Mouse (Mus musculus): ENCODE data around the gene Gm21830.
"Not testable (repeated sequence)": the region's sequence is repeated elsewhere in the genome, so short reads cannot be mapped to it uniquely, and the experiment has no call there.

Gene Gm21830

DNA sequence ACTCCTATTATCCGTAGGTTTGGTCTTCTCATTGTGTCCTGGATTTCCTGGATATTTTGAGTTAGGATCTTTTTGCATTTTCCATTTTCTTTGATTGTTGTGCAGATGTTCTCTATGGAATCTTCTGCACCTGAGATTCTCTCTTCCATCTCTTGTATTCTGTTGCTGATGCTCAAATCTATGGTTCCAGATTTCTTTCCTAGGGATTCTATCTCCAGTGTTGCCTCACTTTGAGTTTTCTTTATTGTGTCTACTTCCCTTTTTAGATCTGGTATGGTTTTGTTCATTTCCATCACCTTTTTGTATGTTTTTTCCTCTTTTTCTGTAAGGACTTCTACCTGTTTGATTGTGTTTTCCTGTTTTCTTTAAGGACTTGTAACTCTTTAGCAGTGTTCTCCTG, at the start of gene Gm21830:
Gene Gm21830, plus strand, starts transcription at position 301 of the 400 bp plus-strand sequence.
- DNase-seq (ENCODE audit: low spot score in 2 of 2), result not testable (repeated sequence)

DNA sequence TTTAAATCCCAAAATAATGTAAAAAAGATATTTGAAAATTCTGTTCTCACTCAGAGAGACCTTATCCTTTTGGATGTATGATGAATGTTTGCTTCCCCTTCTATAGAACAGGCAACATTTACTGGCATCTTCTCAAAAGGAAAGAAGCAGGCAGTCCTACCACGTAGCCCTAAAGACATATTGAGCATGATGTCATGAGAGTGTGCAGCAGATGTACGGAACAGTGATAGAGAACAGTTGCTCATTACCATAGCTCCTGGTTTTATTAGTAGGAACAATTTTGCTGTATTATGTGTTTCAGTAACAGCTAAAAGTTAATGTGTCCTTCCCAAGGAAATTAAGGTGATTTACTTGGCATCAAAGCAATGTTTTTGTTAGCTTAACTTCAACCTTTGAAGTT, 49.0 kb upstream of the Gm21830 start:
- DNase-seq (ENCODE audit: low spot score in 2 of 2), result no peak

DNA sequence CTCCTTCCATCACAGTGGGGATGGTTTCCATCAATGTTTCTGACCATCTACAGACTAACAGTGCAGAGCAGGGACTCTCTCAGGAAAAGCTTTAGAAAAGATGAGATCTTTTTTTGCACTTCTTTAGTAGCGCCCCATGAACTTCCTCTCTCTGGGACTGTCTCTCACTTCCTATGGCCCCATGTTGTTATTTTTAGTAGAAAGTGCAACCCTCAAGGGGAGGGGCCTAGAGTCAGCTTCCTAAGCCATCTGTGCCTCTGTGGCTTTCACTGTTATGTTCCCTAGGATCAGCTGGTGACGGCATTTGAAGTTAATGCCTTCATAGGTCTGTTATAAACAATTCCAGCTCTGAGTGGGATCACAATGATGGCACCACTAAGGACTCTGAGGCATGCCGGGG, 35.0 kb upstream of the Gm21830 start:
- DNase-seq (ENCODE audit: low spot score in 2 of 2), result no peak

DNA sequence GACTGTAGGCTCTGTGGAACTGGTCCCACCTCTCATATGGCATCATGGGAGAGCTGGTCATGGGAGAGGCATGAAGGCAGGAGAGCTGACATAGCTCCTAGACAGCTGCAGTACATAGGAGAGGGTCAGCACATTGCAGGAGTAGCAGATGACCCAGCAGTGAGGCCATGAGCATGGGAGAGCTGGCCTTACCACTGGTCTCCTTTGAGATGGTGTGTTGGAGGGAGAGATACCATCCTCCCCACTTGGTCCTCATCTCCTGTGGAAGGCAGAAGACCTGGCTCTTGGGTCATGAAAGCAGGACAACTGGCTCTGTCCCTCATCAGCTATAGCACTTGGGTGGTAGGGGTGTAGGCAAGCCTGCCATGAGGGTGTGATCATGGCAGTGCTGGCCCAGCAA, 7.3 kb downstream of the Gm21830 start:
- DNase-seq (ENCODE audit: low spot score in 2 of 2), result no peak

DNA sequence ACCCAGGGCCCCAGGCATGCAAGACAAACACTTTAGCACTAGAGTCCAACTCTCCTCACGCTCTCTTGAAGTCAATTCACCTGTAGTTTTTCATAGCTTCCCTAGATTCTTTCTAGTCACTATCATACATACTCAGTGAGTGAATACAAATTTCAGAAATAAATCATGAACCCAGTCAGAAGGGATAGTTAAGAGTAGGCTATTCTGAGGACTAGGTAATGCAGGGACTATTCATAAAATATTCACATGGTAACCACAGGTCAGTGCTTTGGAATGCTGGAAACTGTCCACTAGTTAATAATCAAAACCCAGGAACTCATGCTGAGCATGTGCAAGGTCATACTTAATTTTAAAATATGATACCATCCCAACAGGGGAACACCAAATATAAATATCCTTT, 9.3 kb downstream of the Gm21830 start:
- DNase-seq (ENCODE audit: low spot score in 2 of 2), result no peak

DNA sequence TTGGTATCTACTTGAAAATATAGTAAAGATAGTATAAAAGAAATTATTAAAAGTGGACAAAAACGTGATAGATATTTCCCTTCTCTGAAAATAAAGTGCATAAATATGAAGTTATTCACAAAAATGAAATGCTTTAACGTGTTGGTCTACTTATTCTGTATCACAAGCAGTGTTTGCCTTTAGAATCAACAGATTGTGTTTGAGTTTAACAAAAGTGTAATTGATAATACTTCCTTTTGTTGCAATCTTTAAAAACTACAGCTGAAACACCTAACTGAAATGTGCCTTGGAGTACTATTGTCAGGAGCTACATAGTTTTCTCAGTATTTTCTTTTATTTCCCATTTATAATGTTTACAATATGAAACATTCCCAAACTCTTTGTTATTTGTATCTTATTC, 19.6 kb downstream of the Gm21830 start, which contains the start of gene Gm26727:
Gene Gm26727, minus strand, starts transcription at position 101 of the 400 bp plus-strand sequence.
- no peak for DNase-seq (ENCODE audit: low spot score in 2 of 2)

DNA sequence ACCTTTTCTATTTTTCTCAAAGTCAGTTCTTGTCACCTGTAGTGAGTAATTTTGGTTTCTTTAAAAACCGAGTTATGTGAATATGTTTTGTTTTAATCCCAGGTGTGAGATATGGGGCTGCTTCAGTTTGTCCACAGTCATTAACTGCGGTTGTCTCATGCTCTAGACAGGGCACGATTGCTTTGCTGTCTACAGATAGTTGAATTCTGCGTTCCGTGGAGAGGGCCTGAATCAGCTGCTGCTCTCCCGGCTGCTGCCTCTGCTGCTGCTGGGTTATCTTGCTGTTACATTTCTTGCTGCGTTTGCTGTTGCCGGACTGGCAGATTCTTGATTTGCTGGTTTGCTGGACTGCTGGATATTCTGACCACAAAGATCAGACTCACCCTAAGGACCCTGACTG, 24.8 kb downstream of the Gm21830 start:
- no peak for DNase-seq (ENCODE audit: low spot score in 2 of 2)

DNA sequence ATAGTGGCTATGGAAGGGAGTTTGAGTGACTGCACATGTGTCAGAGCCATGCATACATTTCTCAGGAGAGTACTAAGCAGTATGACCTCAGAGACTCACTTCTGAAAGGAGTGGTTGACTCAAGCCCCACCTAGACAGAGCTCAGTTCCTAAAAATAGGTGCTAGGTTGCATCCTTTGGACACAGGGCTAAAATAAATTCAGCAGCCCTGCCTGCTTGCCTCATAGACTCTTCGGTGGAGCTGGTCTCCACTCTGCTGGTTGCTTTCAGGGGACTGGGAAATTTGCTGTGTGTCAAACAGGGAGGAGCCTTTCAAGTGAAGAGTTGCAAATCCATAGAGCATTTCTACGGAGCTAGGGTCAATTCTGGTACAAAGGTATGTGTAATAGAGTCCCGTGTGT, 32.3 kb downstream of the Gm21830 start, which contains the start of gene Xirp2:
Gene Xirp2, plus strand, starts transcription at position 223 of the 400 bp plus-strand sequence.
- DNase-seq (ENCODE audit: low spot score in 2 of 2), result no peak

DNA sequence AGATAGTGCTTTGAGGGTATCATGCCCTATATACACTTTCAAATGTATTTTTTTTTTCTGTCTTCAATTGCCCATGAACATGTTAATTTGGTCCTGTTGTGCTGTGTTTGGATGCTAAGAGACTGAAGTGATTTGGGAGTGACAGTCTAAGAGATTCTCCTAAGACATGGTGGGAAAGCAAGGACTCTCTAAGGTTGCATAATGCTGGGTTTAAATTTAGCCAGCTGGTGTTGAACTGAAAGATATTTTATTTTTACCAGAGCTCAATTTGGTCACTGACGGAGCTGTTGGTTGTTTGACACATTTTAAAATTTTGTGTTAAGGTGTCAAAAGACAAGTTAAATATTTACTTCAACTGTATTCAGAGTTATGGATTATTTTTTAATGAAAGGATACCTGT, 33.2 kb downstream of the Gm21830 start:
- no peak for DNase-seq (ENCODE audit: low spot score in 2 of 2)

DNA sequence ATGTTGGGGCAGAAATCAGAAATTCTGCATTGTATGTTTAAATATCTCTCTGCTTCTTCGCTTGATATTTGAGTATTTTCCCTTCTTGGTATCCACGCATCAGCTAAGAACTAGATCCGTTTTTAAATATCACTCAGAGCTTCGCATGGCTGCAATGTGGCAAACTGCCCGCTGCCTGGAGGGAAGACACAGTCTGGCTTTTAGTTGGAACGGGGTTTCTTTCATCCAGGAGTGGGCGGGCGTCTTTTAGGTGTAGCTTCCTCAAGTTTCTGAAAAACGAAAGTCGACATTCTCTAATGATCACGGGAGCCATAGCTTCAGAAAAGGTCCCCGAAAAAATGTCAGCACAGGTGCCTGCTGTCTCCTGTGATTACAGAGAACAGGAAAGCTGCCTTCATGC, 33.7 kb downstream of the Gm21830 start:
- DNase-seq (ENCODE audit: low spot score in 2 of 2), result peak; percentile 57 to 58

DNA sequence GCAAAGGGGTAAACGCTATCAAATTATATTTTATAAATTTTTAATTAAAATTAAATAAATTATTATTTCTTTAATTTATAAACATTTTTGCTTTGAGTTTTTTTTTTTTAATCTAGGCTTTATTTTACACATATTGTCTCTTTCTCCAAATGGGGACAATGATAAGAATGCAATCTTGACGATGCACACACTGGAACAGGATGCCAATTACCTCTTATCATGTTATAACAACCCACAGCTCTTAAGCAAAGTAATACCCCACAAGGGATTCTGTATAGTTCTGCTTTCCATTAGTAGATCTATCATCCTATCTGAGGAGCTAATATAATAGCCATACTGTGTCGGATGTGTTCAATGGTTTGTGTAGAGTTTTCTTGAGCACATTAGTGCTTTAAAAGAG, 47.3 kb downstream of the Gm21830 start:
- DNase-seq (ENCODE audit: low spot score in 2 of 2), result no peak

DNA sequence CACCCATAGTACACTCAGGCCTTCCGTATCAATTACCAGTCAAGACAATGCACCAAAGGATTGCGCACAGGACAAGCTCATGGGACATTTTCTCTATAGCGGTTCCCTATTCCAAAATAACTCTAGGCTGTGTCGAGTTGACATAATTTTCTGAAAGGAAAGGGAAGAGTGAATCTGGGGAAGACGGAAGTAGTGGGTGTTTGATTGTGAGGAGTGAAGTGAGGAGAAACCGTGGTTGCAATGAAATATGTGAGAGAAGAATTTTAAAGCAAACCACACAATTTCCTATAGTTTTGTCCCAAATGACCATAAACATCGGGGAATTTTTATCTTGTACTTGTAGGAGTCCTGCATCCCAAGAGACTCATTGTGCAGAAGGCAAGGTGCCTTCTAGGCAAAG, 53.5 kb downstream of the Gm21830 start:
- DNase-seq (ENCODE audit: low spot score in 2 of 2), result no peak

DNA sequence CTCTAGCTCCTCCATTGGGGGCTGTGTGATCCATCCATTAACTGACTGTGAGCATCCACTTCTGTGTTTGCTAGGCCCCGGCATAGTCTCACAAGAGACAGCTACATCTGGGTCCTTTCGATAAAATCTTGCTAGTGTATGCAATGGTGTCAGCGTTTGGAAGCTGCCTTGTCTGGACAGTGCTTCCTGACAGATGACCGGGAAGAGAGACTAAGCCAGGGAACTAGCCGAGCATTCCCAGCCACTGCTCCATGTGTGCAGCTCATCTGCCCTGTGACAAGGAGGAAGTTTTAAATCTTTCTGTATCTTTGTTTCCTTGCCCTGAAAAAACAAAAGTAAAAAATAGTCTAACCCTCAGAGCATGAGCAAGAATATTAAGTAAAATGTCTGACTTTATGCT, 56.5 kb downstream of the Gm21830 start:
- DNase-seq (ENCODE audit: low spot score in 2 of 2), result not testable (repeated sequence)

DNA sequence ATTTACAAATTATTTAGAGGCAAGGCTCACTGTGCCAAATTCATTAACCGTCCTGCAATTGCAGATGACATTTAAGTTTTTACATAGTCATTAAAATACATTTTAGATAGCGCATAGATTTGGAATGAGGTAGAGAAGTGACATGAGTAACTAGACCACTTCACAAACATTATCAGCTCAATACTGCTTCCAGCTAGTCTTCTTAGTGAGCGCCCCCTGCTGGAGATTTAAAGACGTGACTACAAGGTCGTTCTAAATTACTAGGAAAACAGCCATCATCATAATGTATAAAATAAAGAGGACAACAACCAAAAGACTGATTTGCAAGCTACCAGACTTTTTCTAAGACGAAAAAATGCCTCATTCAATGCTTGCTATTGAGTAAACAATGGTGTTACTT, 64.2 kb downstream of the Gm21830 start:
- peak; percentile 54 to 56 for DNase-seq (ENCODE audit: low spot score in 2 of 2)

DNA sequence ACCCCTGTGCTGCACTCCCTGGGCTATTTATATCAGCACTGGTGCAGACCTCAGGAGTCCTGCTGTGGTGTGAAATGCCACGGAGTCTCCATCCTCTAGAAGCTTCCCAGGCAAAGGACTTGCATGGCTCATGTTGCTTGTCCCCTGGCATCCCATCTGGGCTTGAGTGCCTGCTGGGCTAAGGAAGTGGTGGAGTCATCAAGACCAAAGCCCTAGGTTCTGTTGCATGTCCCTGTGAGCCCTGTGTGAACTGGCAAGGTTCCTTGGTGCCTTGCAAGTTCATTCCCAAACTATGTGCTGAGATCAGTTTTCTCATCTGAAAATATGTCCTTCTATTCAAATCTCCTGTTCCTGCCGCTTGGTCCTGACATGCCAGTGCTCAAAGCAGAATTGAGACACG, 67.5 kb downstream of the Gm21830 start:
- DNase-seq (ENCODE audit: low spot score in 2 of 2), result no peak
